Mouse (Mus musculus): Measurements from ENCODE around the gene Grasp. TPM values are rescaled to one million over a fixed set of nuclear protein-coding genes. Genes with fewer than 3 reads are reported as not detected.

Grasp gene
- polyA plus RNA-seq, 1 experiment from 2014 or later, result 6.4 TPM

DNA sequence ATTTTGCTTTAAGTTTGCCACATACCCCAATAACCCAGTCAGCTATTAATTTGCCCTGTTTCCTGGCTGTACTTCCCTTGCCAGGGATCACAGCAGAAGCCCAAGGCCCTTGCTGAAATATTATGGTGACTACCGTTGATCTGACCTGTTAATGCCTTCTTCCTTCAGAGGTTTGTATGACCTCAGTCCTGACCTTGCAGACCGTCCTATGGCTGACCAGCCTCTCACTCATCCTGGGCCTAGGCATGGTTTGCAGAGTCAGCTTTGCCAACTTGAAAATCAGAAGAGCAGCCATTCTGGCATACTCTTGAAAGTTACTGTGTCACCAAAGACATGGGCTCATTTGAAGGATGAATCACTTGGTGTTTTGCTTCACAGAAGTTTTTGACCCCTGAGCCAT, 8.9 kb upstream of the Grasp start:
- 43% methylated on average over 2 of the region's 2 CpGs for WGBS
- Histone ChIP-seq H3K27me3 (ENCODE audit: control insufficient read depth, insufficient read depth, low read length) (no peaks in the 10 kb centered on the region), H3K4me1 (ENCODE audit: control insufficient read depth, insufficient read depth, low read length) (no peaks in the 10 kb centered on the region), H3K4me3 (ENCODE audit: low read depth, low read length) (no peak overlapping the region), H3K9ac (replicated peaks; ENCODE audit: low read depth, low read length) (no peak overlapping the region), H3K36me3 (ENCODE audit: control insufficient read depth, insufficient read depth, low read length) (peaks cover 19% of the 10 kb centered on the region; the same call in 1 of the 2 replicates), H3K9me3 (ENCODE audit: control insufficient read depth, low read depth, low read length) (no peaks in the 10 kb centered on the region), H3K27ac (ENCODE audit: low read length) (no peak overlapping the region), H3K4me2 (replicated peaks; ENCODE audit: low read depth, low read length) (no peak overlapping the region)
- ATAC-seq (ENCODE audit: insufficient number of reproducible peaks, insufficient read depth, low FRiP score, low read depth), result no peak

DNA sequence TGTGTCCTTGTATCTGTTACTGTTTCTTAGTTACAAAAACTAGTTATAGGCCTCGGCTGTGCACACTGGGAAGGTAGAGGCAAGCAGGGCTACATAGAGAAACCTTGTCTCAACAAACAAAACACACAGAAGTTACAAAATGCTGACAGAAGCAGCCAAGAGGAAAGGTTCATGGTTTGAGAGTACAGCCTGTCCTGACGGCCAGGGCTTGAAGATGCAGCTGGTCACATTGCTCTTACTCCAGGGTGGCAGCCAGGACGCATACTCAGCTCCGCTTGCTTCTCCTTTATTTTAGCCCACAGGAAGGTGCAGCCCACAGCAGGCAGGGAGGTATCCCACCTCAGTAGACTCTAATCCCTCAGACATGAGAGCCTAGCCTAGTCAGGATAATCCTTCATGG, 8.0 kb upstream of the Grasp start:
- 80% methylated on average over 4 of the region's 4 CpGs for WGBS
- no peak for ATAC-seq (ENCODE audit: insufficient number of reproducible peaks, insufficient read depth, low FRiP score, low read depth)

DNA sequence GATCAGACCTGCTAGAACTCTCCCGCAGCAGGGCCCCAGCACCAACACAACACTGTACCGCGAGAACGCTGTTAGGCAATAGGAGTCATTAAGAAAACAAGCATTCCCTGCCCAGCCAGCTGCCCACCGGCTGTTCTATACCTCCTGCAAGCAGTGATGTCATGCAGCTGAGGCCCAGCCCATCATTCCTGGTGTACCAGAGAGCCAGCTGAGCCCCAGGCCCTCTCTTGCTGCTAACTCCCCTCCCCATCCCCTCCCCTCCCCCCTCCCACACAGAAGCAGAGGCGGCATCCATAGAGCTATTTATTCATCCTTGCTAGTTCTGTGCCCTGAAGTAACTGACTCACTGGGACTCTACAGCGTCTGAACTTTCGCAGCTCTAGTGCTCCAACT, 3.1 kb upstream of the Grasp start:
- Histone ChIP-seq H3K36me3 (ENCODE audit: control insufficient read depth, insufficient read depth, low read length) (no peaks in the 10 kb centered on the region), H3K4me2 (replicated peaks; ENCODE audit: low read depth, low read length) (peak overlapping the region; percentile 35), H3K4me3 (ENCODE audit: low read depth, low read length) (no peak overlapping the region), H3K27me3 (ENCODE audit: control insufficient read depth, insufficient read depth, low read length) (no peaks in the 10 kb centered on the region), H3K9ac (replicated peaks; ENCODE audit: low read depth, low read length) (no peak overlapping the region), H3K9me3 (ENCODE audit: control insufficient read depth, low read depth, low read length) (no peaks in the 10 kb centered on the region), H3K4me1 (ENCODE audit: control insufficient read depth, insufficient read depth, low read length) (peaks cover 39% of the 10 kb centered on the region), H3K27ac (ENCODE audit: low read length) (peak overlapping the region; percentile 21; the same call in 1 of the 2 replicates)
- no peak; the same call in 1 of the 2 replicates for ATAC-seq (ENCODE audit: insufficient number of reproducible peaks, insufficient read depth, low FRiP score, low read depth)
- 7% methylated on average over 8 of the region's 8 CpGs for WGBS

More for the DNA sequence above, 8.0 kb upstream of the Grasp start:
- Histone ChIP-seq H3K9me3 (ENCODE audit: control insufficient read depth, low read depth, low read length) (no peaks in the 10 kb centered on the region), H3K27ac (ENCODE audit: low read length) (no peak overlapping the region), H3K4me1 (ENCODE audit: control insufficient read depth, insufficient read depth, low read length) (peaks cover 5% of the 10 kb centered on the region), H3K9ac (replicated peaks; ENCODE audit: low read depth, low read length) (no peak overlapping the region), H3K27me3 (ENCODE audit: control insufficient read depth, insufficient read depth, low read length) (no peaks in the 10 kb centered on the region), H3K4me3 (ENCODE audit: low read depth, low read length) (no peak overlapping the region), H3K4me2 (replicated peaks; ENCODE audit: low read depth, low read length) (no peak overlapping the region), H3K36me3 (ENCODE audit: control insufficient read depth, insufficient read depth, low read length) (peaks cover 16% of the 10 kb centered on the region; the same call in 1 of the 2 replicates)

DNA sequence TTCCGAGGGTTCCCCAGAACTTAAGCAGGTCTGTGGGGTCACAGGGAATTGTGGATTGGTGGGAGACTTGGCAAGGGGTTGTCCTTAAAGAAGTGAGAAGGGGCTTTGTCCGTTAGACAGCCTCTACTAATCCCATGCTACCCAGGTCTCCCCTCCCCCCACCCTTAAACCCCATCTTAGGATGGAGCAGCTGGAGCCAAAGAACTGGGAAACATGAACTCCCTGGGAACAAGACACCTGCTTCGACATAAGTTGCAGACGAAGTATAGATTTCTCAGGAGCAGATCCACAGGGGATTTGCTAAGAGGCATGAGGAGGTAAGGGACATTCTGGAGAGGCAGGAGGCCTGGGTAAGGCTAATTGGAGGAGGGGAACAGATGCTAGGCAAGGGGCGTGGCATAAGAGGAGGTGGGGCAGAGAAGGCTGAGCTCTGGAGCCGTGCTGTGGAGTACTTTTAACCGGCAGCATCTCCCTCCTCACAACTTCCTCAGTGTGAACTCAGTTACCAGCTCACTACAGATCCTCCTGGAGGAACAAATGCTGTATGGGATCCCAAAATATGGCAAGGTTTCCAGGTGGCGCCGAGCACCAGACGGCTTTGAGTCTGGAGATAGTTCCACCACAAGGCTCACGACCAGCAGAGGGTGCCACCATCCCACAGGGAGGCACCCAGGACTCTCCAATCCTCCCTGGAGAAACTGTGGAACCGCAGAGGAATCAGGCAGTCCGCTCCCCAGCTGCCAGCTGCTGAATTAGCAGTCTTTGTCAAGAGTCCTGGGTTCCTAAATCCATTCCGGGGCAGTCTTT, 2.5 kb upstream of the Grasp start:
- peaks cover 40% of the 10 kb centered on the region for H3K4me1 ChIP-seq (ENCODE audit: control insufficient read depth, insufficient read depth, low read length)
- 2% methylated on average over 14 of the region's 14 CpGs for WGBS
- peak; percentile 64 for ATAC-seq (ENCODE audit: insufficient number of reproducible peaks, insufficient read depth, low FRiP score, low read depth)

DNA sequence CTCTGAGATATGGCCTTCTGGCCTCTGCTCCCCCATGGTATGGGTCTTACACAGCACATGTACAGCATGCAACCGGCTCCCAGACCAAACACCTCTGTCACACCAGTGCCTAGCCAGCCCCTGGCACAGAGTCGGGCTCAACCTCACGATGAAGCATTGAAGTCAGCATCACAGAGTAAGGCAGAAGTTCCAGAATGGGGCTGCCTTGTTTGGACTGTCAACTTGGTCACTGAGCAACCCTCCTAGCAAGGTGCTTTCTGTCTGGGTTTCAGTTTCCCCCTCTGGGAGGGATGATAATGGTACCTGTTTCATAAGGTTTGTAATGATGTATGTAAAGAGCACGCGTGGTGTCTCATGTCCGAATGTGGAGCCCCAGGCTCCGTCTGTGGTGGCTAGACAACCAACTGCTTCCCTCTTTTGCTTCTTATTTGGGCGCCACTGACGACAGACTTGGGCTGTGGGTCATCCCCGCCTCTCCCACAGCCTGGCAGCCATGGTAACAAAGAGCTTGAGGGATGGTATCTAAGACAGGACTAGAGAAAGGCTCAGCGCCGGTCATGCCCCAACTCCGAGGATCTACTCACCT, 998 bp upstream of the Grasp start:
- 47% methylated on average over 13 of the region's 13 CpGs for WGBS
- ATAC-seq (ENCODE audit: insufficient number of reproducible peaks, insufficient read depth, low FRiP score, low read depth), result no peak
- Histone ChIP-seq H3K9ac (replicated peaks; ENCODE audit: low read depth, low read length) (no peak overlapping the region), H3K4me2 (replicated peaks; ENCODE audit: low read depth, low read length) (0 out of 2 replicates have a peak overlapping the region, but pooled peaks have one; percentile 65), H3K4me1 (ENCODE audit: control insufficient read depth, insufficient read depth, low read length) (peaks cover 52% of the 10 kb centered on the region), H3K27me3 (ENCODE audit: control insufficient read depth, insufficient read depth, low read length) (no peaks in the 10 kb centered on the region), H3K9me3 (ENCODE audit: control insufficient read depth, low read depth, low read length) (no peaks in the 10 kb centered on the region), H3K27ac (ENCODE audit: low read length) (no peak overlapping the region), H3K4me3 (ENCODE audit: low read depth, low read length) (no peak overlapping the region), H3K36me3 (ENCODE audit: control insufficient read depth, insufficient read depth, low read length) (no peaks in the 10 kb centered on the region)

More for the DNA sequence above, 2.5 kb upstream of the Grasp start:
- peak overlapping the region; percentile 22 for H3K4me3 ChIP-seq (ENCODE audit: low read depth, low read length)
- H3K9ac ChIP-seq (replicated peaks; ENCODE audit: low read depth, low read length), result peak overlapping the region; percentile 1; the same call in 1 of the 2 replicates
- no peaks in the 10 kb centered on the region for H3K9me3 ChIP-seq (ENCODE audit: control insufficient read depth, low read depth, low read length)
- peak overlapping the region; percentile 66; the same call in 1 of the 2 replicates for H3K27ac ChIP-seq (ENCODE audit: low read length)
- peak overlapping the region; percentile 35 for H3K4me2 ChIP-seq (replicated peaks; ENCODE audit: low read depth, low read length)
- H3K27me3 ChIP-seq (ENCODE audit: control insufficient read depth, insufficient read depth, low read length), result no peaks in the 10 kb centered on the region
- no peaks in the 10 kb centered on the region for H3K36me3 ChIP-seq (ENCODE audit: control insufficient read depth, insufficient read depth, low read length)

DNA sequence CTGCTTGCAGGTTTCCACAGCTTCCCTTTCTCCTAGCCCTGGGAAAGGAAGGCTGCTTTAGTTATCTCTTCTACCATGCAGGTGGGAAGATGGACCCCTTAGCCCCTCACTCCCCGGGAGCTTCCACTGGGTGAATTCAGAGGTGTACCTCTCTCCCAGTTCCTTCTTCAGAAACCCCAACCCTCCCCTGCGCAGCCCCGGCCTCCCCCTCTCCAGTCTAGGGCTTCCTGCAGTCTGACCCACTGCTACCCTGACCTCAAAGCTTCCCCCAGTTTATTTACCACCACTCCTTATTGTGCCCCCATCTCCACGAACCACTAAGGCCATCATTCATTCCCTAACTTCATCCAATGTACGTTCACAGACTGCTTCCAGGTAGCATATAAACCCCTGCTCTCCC, 392 bp upstream of the Grasp start:
- H3K4me2 ChIP-seq (replicated peaks; ENCODE audit: low read depth, low read length), result peak overlapping the region; percentile 65
- 7% methylated on average over 5 of the region's 5 CpGs for WGBS
- peaks cover 58% of the 10 kb centered on the region for H3K4me1 ChIP-seq (ENCODE audit: control insufficient read depth, insufficient read depth, low read length)
- peak overlapping the region; percentile 82 for H3K9ac ChIP-seq (replicated peaks; ENCODE audit: low read depth, low read length)
- no peak overlapping the region for H3K27ac ChIP-seq (ENCODE audit: low read length)
- no peak for ATAC-seq (ENCODE audit: insufficient number of reproducible peaks, insufficient read depth, low FRiP score, low read depth)
- H3K27me3 ChIP-seq (ENCODE audit: control insufficient read depth, insufficient read depth, low read length), result no peaks in the 10 kb centered on the region
- no peaks in the 10 kb centered on the region for H3K9me3 ChIP-seq (ENCODE audit: control insufficient read depth, low read depth, low read length)
- peak overlapping the region; percentile 90 for H3K4me3 ChIP-seq (ENCODE audit: low read depth, low read length)
- no peaks in the 10 kb centered on the region for H3K36me3 ChIP-seq (ENCODE audit: control insufficient read depth, insufficient read depth, low read length)

DNA sequence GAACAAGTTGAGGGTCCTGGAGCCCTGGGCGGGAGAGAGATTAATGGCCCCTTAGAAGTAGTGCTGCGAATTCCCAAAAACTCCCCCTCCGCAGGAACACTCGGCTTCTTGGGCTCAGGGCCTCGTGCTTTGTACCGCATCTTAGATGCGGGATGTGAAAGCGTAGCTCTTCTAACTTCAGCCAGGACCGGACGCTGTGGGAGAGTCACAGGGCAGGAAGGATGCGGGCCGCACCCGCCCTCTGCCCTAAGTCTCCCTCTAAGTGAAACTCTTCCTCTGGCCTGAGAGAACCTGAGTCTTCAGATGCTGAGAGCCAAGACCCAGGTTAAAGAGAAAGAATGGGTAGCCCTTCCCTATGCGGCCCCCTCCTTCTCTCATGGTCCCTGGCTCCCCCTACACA, 989 bp downstream of the Grasp start:
- Histone ChIP-seq H3K4me1 (ENCODE audit: control insufficient read depth, insufficient read depth, low read length) (peaks cover 63% of the 10 kb centered on the region), H3K27me3 (ENCODE audit: control insufficient read depth, insufficient read depth, low read length) (no peaks in the 10 kb centered on the region), H3K4me3 (ENCODE audit: low read depth, low read length) (peak overlapping the region; percentile 90), H3K36me3 (ENCODE audit: control insufficient read depth, insufficient read depth, low read length) (peaks cover 6% of the 10 kb centered on the region; the same call in 1 of the 2 replicates), H3K9me3 (ENCODE audit: control insufficient read depth, low read depth, low read length) (no peaks in the 10 kb centered on the region), H3K27ac (ENCODE audit: low read length) (peak overlapping the region; percentile 84), H3K9ac (replicated peaks; ENCODE audit: low read depth, low read length) (peak overlapping the region; percentile 82), H3K4me2 (replicated peaks; ENCODE audit: low read depth, low read length) (peak overlapping the region; percentile 65)
- 3% methylated on average over 14 of the region's 14 CpGs for WGBS
- ATAC-seq (ENCODE audit: insufficient number of reproducible peaks, insufficient read depth, low FRiP score, low read depth), result no peak

DNA sequence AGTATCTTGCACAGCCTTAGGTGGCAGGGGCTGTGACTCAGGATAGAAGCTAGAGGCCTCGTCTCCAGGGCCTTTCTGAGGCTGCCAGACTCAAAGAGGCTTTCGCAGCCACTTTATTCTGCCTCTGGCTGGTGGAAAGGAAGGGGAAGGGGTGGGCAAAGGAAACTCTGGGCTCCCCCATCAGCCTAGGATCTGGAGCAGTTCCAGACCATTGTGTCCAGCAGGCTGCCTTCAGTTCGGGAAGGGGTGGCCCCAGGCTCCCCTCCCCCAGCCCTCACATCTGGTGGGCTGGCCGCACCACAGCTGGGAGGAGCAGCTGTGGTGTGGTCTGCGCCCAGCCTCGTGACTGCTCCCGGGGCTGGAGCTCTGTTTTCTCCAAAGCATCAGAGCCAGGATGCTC, 4.0 kb downstream of the Grasp start:
- Histone ChIP-seq H3K9ac (replicated peaks; ENCODE audit: low read depth, low read length) (no peak overlapping the region), H3K4me2 (replicated peaks; ENCODE audit: low read depth, low read length) (peak overlapping the region; percentile 21; the same call in 1 of the 2 replicates), H3K4me1 (ENCODE audit: control insufficient read depth, insufficient read depth, low read length) (peaks cover 43% of the 10 kb centered on the region), H3K27me3 (ENCODE audit: control insufficient read depth, insufficient read depth, low read length) (no peaks in the 10 kb centered on the region), H3K36me3 (ENCODE audit: control insufficient read depth, insufficient read depth, low read length) (peaks cover 21% of the 10 kb centered on the region), H3K9me3 (ENCODE audit: control insufficient read depth, low read depth, low read length) (no peaks in the 10 kb centered on the region), H3K27ac (ENCODE audit: low read length) (peak overlapping the region; percentile 83), H3K4me3 (ENCODE audit: low read depth, low read length) (no peak overlapping the region)
- WGBS, result 16% methylated on average over 7 of the region's 7 CpGs
- peak; percentile 36; the same call in 1 of the 2 replicates for ATAC-seq (ENCODE audit: insufficient number of reproducible peaks, insufficient read depth, low FRiP score, low read depth)
